ENCODE assay signal across 7 mouse cellular contexts in genomic region chr11:32454231-32454799, GRCm38 (mm10). TPM values are rescaled to one million over a fixed set of nuclear protein-coding genes. Genes with fewer than 3 reads are reported as not detected.
DNase-seq lines count a peak whose midpoint lies in the region; ATAC-seq and TF ChIP-seq lines count a peak whose summit lies in the region.

No protein-coding gene starts in this region.

- peak overlapping the region; percentile 89 for H3K9ac ChIP-seq in intestine, postnatal 0 days (ENCODE audit: low read depth, low read length)

- TF ChIP-seq POLR2A in thymus, adult 2 months (IDR thresholded peaks at IDR 0.05; ENCODE audit: control insufficient read depth, extremely low read depth, insufficient read depth, low read length, poor library complexity): no peak

- H3K27me3 ChIP-seq in thymus, adult 2 months (ENCODE audit: control insufficient read depth, insufficient read depth, low read length): no peaks in the 10 kb centered on the region; the same call in 1 of the 2 replicates
- H3K27me3 ChIP-seq in erythroblast, embryonic 14.5 days (ENCODE audit: control insufficient read depth): peaks cover 39% of the 10 kb centered on the region
- no peaks in the 10 kb centered on the region for H3K27me3 ChIP-seq in intestine, postnatal 0 days (replicated peaks; ENCODE audit: control insufficient read depth, insufficient read depth, low read length)

- H3K36me3 ChIP-seq in thymus, adult 2 months (ENCODE audit: control insufficient read depth, insufficient read depth, low read length): no peaks in the 10 kb centered on the region
- no peaks in the 10 kb centered on the region for H3K36me3 ChIP-seq in erythroblast, embryonic 14.5 days (ENCODE audit: control insufficient read depth)
- no peaks in the 10 kb centered on the region for H3K36me3 ChIP-seq in intestine, postnatal 0 days (ENCODE audit: control insufficient read depth, insufficient read depth)

- TF ChIP-seq CTCF in thymus, adult 2 months (IDR thresholded peaks at IDR 0.05; ENCODE audit: borderline replicate concordance, control insufficient read depth, extremely low read depth, insufficient read depth, low read length, poor library complexity): no peak
- TF ChIP-seq CTCF in intestine, postnatal 0 days (IDR thresholded peaks at IDR 0.05; ENCODE audit: low read depth): no peak

- no peak overlapping the region for H3K27ac ChIP-seq in thymus, adult 2 months (ENCODE audit: control insufficient read depth, insufficient read depth, low read length)
- peak overlapping the region; percentile 90 for H3K27ac ChIP-seq in intestine, postnatal 0 days (ENCODE audit: low read depth, low read length)

- peak overlapping the region; percentile 58 for H3K4me3 ChIP-seq in thymus, adult 2 months (ENCODE audit: control insufficient read depth, insufficient read depth, low read length)
- H3K4me3 ChIP-seq in erythroblast, embryonic 14.5 days (replicated peaks): peak overlapping the region; percentile 81
- H3K4me3 ChIP-seq in intestine, postnatal 0 days (ENCODE audit: low read depth, low read length): peak overlapping the region; percentile 82

- WGBS in thymus, adult 2 months: 11% methylated on average over 19 of the region's 19 CpGs
- WGBS in intestine, postnatal 0 days: 4% methylated on average over 19 of the region's 19 CpGs

- H3K4me2 ChIP-seq in intestine, postnatal 0 days (replicated peaks; ENCODE audit: low read depth): peak overlapping the region; percentile 95

- H3K4me1 ChIP-seq in thymus, adult 2 months (replicated peaks; ENCODE audit: control insufficient read depth, insufficient read depth, low read length): no peaks in the 10 kb centered on the region
- peaks cover 23% of the 10 kb centered on the region for H3K4me1 ChIP-seq in erythroblast, embryonic 14.5 days (ENCODE audit: control insufficient read depth)
- no peaks in the 10 kb centered on the region for H3K4me1 ChIP-seq in intestine, postnatal 0 days (replicated peaks; ENCODE audit: control insufficient read depth, insufficient read depth, low read length)

- peak; percentile 21 for ATAC-seq in intestine, postnatal 0 days
- ATAC-seq in monocyte, adult 5-6 weeks (replicated peaks; ENCODE audit: insufficient number of reproducible peaks, low FRiP score, low TSS enrichment, poor library complexity, severe bottlenecking): peak; percentile 33

- H3K9me3 ChIP-seq in erythroblast, embryonic 14.5 days (ENCODE audit: control insufficient read depth, low read length): no peaks in the 10 kb centered on the region
- no peaks in the 10 kb centered on the region for H3K9me3 ChIP-seq in intestine, postnatal 0 days (ENCODE audit: control insufficient read depth)

- no peak for DNase-seq in thymus, adult 2 months
- no peak for DNase-seq in thymus, adult 18-20 months
- no peak for DNase-seq in urinary bladder, postnatal 25 days (ENCODE audit: low spot score)
- DNase-seq in thymus, postnatal 10 days (ENCODE audit: low spot score in 2 of 2): no peak

RNA-seq across cellular contexts. Expression of gene Ubtd2, which starts 0.9 kb away (rescaled TPM):
- 8.7 and 9.1 TPM in 2 replicates for polyA plus RNA-seq in thymus, adult 2 months (2012; rRNA removed)
- polyA plus RNA-seq in erythroblast, embryonic 14.5 days (2012): 0.16 and 0.17 TPM in 2 replicates
- 7.1 and 7.9 TPM in 2 replicates for polyA plus RNA-seq in intestine, postnatal 0 days (2015; fragmentation: Nextera tagmentation; extraction: Ambion mirVana)
- 1.4 to 4.3 TPM (median 2.6 TPM) in 3 replicates for total RNA-seq in monocyte, adult 5-6 weeks (2017)
